Mouse (Mus musculus): ENCODE results near the gene Defb28.
A peak's percentile ranks its signal among the peaks of the same experiment; 100 is the strongest.

The Defb28 gene

DNA sequence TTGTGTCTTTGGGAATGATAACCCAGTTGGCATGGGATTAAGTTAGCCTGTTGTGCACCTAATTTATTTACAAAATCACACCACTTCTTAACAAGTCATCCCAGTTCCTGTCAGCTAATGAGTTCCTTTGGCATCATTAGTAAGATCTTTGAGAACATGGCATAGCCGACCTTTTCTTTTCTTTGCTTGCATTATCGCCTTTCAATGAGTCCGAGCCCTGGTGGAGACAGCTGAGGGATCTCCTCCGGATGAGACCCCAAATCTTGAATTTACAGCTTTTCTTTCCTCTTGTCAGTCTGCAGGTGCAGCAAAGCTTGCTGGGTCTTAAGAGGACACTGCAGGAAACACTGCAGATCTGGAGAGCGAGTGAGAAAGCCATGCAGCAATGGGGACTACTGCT, 51.0 kb downstream of the Defb28 start, which contains the start of gene Gm17416:
Gm17416 (plus strand) TSS at position 301 of the 400 bp plus-strand sequence.
- no peak for DNase-seq

DNA sequence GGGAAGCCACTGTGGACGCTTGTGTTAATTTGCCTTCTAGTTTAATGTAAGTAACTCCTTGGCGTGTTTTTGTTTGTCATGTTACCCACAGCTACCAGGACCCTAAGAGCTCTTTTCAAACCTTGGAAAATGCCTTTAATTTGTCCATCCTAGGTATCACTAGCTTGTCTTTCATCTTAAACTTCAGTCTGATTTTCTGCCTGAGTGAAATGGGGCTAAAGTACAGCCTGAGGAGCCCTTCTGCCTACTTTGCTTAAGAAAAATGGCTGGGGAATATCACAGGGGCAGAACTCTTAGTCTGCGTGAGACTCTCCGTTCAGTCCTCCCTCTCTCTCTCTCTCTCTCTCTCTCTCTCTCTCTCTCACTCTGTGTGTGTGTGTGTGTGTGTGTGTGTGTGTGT, 51.8 kb downstream of the Defb28 start:
- DNase-seq = no peak

DNA sequence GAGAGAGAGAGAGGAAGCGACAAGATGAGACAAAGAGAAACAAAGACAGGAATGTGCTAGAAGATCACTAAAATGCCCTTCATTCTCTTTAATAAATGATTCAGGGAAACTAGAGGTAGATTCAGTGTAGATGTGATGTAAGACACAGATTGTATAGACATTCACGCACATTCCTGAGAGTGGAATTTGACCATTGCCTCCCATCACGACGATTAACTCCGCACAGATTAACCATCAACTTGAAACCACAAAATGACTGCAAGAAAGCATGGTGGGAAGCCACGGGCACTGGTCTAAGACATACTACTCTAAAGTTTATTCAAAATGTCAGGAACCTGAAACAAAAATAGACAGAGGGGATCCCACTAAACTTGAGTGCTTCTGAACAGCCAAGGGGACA, 52.3 kb downstream of the Defb28 start:
- peak in 1 of 2 experiments; percentile 39 for DNase-seq

Data from kidney, postnatal 4 days (tissue).